Mouse (Mus musculus) heart, postnatal 4 days (tissue): ENCODE measurements around the gene Dync1i1. TPM values are rescaled to one million over a fixed set of nuclear protein-coding genes. Genes with fewer than 3 reads are reported as not detected.

Source experiments
- DNase-seq: peaks from one replicate; pipeline ENCODE4 v3.0.0; 2021
- total RNA-seq, 2 experiments: library from RNA; stranded (reverse); gene quantifications; 2 replicates each; pipeline ENCODE4 v1.2.3; 2021

The Dync1i1 gene
- total RNA-seq, 2 experiments from 2014 or later = 1.1 to 1.3 TPM

GRCm38 (mm10) chr6:6070015-6070414, 344.6 kb downstream of the Dync1i1 start:
- DNase-seq = no peak

- DNase-seq = no peak
Observed at GRCm38 (mm10) chr6:6071038-6071437, 345.6 kb downstream of the Dync1i1 start.

GRCm38 (mm10) chr6:6075940-6076447, 350.6 kb downstream of the Dync1i1 start:
- DNase-seq = no peak

GRCm38 (mm10) chr6:6077234-6077633, 351.8 kb downstream of the Dync1i1 start:
- no peak for DNase-seq

Other genes with a start within 250 kb of the Dync1i1 start
- gene Pdk4, start 229.3 kb upstream of the Dync1i1 start, total RNA-seq = 100 to 1,000 TPM; 155 to 166 TPM